Mouse (Mus musculus) fat pad, adult 2 months (tissue): ENCODE measurements at regions not wholly inside any gene's neighbourhood (a gene's known extent, or its start where the extent isn't known, plus 50 kb on each side); places are given as distances from the start of the nearest gene placed in this dataset.
A peak's percentile ranks its signal among the peaks of the same experiment; 100 is the strongest.

ENCODE experiments used
- DNase-seq: peaks from one replicate; pipeline ENCODE4 v3.0.0-alpha.2; 2011; ENCODE audit warnings: low read depth, low spot score; ENCODE audit errors: extremely low read depth

- DNase-seq = no peak
Measured at GRCm38 (mm10) chr2:117807121-117807520, 304.6 kb upstream of the Thbs1 start.

DNA sequence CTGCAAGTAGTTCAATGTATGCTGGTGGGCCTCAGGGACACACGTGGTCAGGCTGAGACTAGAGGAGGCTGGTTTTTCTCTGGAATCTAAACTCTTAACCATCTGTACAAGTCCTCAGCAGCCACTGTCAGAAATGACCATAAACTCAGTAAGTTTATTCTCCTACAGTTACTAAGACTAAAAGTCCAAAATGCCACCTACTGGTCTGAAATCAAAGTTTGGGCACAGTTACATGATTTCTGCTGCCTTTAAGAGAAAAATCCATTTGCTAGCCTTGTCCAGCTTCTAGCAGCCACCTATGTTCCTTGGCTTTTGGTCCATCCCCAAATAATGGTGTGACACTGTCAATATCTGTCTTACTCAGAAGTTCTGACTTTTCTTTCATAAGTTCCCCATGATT is 300.2 kb upstream of the Thbs1 start:
- DNase-seq = no peak

- no peak for DNase-seq
Measured at GRCm38 (mm10) chr2:117811931-117812330, 299.7 kb upstream of the Thbs1 start.

GRCm38 (mm10) chr2:117819701-117820225 is 291.9 kb upstream of the Thbs1 start:
- no peak for DNase-seq

DNA sequence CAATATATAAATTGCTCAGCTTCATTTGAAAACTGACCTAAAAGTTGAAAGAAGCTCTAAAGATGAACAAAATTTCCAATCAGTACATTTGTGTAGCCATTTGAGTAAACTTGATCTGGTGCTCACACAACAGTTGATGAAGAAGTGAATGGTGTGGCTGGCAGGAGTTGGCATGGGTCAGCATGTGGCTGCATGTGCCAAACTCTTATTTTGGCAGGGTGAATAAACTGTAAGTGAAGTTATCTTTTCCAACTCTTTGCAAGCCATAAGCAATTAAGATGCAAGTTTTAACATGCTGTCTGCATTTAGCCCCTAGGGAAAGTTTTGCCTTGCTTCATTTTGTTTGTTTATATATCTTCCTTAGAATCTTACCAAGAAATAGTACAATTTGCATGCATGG is 291.0 kb upstream of the Thbs1 start:
- DNase-seq = no peak

GRCm38 (mm10) chr2:117825088-117825487 is 286.6 kb upstream of the Thbs1 start:
- DNase-seq = no peak

GRCm38 (mm10) chr2:117827278-117827677 is 284.4 kb upstream of the Thbs1 start:
- DNase-seq = no peak

GRCm38 (mm10) chr2:117838387-117838786 is 273.3 kb upstream of the Thbs1 start:
- peak; percentile 80 for DNase-seq

DNA sequence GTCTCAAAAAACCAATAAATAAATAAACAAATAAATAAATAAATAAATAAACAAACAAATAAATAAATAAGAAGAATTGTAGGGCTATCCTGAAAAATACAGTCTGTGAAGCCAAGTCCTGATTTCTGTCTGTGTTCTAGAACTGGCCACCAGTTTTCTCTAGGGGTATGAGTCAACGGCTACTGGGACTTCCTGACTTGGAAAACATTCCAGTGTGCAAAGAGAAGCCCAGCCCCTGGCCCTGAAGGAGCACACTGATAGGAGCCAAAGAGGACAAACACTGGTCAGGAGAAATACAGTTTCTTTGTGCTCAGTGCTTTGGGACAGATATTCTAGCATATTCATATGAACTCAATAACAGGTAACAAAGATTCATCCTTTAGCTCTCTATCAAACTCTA is 271.3 kb upstream of the Thbs1 start:
- DNase-seq = no peak

GRCm38 (mm10) chr2:117842309-117842986 is 269.2 kb upstream of the Thbs1 start:
- no peak for DNase-seq

DNA sequence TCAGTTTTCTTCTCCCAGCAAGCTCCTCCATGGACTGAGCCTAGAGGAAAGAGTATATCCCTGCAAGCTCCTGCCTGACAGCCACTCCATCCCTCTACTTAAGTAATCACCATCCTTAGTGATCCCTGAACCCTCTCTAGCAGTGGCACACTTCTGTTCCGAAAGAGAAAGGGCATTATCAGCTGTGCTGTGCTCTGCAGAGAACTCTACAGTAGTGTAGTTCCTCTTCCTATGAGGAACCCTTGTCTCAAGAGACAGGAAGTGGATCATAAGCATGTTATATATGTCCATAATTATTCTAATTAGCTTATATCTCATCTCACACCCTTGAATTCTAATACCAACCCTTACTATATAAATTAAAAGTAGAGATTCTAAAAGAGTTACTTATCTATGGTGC is 259.2 kb upstream of the Thbs1 start:
- no peak for DNase-seq

DNA sequence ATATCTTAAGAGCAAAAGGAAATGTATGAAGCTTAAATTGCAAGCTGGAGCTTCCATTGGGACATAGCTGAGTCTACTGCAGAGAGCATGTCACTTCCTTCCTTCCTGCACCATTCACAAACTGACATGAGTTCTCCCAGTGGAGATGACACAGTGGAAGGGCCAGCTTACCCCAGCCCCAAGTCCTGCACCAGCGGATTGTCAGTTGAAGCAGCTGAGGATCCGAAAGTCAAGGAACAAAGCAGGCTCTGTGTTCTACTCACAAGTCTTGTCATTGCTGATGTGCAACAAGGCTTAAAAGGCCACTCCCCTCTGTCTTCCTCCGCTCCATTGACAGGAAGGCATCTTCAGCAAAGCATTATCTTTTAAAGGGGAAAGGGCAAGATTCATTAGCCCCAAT is 249.4 kb upstream of the Thbs1 start:
- DNase-seq = no peak

GRCm38 (mm10) chr2:117865119-117865518 is 246.6 kb upstream of the Thbs1 start:
- no peak for DNase-seq

GRCm38 (mm10) chr2:117866946-117867345 is 244.7 kb upstream of the Thbs1 start:
- DNase-seq = no peak

DNA sequence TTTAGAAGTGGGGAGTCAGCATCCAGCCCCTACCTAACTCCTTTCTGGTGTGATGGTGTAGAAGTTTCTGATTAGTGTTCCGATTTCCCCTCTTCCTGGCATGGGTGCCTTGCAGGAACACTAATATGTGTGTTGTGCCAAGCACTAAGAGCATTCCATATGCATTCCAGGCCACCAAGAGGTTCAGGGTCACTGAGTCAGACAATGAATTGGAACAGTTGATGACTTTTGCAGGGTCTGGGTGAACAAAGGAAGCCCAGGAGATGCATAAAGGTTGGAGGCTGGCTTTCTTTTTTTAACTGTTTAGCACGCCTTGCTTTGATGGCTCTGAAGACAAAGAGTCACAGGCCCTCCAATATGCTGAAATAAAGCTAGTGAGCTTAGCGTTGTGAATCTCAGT is 244.3 kb upstream of the Thbs1 start:
- no peak for DNase-seq

GRCm38 (mm10) chr2:117868857-117869256 is 242.8 kb upstream of the Thbs1 start:
- DNase-seq = no peak

DNA sequence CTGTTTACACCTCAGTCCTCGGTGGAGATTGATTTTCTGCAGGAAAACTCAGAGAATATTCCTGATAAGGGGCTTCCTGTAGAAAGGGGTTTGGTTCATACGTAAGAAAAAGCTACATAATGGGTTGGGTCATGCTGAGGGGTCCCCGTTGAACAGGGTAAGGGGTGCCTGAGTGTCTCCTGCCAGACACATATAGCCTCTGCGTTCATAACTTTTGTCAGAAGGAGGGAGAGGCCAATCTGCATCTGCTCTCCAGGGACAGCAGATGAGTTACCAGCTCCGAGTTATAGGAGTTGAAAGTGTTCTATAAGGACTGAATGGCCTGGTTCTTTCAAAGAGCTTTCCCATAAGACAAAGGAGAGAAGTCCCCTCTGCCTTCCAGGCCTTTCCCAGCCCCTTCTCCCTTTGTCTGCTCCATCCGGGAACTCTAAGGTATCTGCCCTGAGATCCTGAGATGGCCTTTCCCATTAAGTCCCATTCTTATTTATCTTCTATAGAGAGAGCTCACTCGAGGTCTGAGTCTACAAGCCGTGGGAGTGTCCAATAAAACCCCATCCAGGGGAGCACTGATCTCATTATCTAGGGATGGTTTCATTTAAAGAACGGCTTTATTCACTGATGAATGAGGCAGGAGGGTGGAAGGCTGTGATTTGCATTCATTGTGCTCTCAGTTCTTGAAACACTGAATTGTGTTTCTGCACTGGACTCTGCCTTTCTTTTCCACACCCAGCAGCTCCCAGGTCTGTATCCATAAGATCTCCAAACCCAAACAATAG is 240.0 kb upstream of the Thbs1 start:
- DNase-seq = no peak

- no peak for DNase-seq
Measured at GRCm38 (mm10) chr2:117877816-117878215, 233.9 kb upstream of the Thbs1 start.

GRCm38 (mm10) chr2:117882136-117882535 is 229.5 kb upstream of the Thbs1 start:
- DNase-seq = no peak

DNA sequence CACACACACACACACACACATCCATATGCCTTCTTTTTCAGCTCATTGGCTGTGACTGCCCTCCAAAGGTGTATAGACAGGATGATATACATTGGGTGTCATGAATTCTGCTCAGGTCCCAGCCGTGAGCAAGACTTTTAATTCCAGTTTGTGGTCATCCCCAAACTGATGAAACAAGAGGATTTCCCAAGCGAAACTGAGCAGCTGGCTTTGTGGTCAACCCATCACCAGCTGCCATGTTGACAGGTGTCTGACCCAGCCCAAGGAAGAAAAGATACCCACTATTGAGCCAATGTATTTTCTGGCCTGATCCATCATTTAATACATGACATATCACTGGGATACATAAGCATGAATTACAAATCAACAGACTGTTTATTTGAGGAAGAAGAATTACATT is 228.8 kb upstream of the Thbs1 start:
- no peak for DNase-seq

GRCm38 (mm10) chr2:117886516-117886915 is 225.2 kb upstream of the Thbs1 start:
- DNase-seq = no peak

- DNase-seq = no peak
Measured at GRCm38 (mm10) chr2:117901311-117901710, 210.4 kb upstream of the Thbs1 start.
